Mouse (Mus musculus) adrenal gland, adult 18-20 months (tissue): Measurements from ENCODE around the gene Ppp6c. TPM values are rescaled to one million over a fixed set of nuclear protein-coding genes. Genes with fewer than 3 reads are reported as not detected.
"Not testable (repeated sequence)": the region's sequence is repeated elsewhere in the genome, so short reads cannot be mapped to it uniquely, and the experiment has no call there.

Source experiments
- DNase-seq, 2 experiments: peaks; one replicate each; pipeline ENCODE4 v3.0.0; 2021 to 2022; ENCODE audit warnings: low spot score in 2 of 2
- long read RNA-seq, 2 experiments: library from polyadenylated mRNA; stranded (forward); transcript quantifications; one replicate each; pipeline ENCODE4 v2.0.0; 2021
- total RNA-seq, 2 experiments: library from RNA; stranded (reverse); gene quantifications; 1 replicate in 1 of 2; 2 replicates in 1 of 2; pipeline ENCODE4 v1.2.3; 2021

Gene Ppp6c
- 100 to 1,000 TPM in 1 of 2 experiments, 10 to 100 TPM in 1; 94.5 to 103 TPM for total RNA-seq
- long read RNA-seq, experiment 1, full-length matches to known transcripts = 71 of 80 reads
- long read RNA-seq, experiment 1, partial matches to known transcripts = 1 of 80 reads
- long read RNA-seq, experiment 1, other reads (novel, unspliced or antisense) = 8 of 80 reads
- long read RNA-seq, experiment 2, full-length matches to known transcripts = 61 of 74 reads
- long read RNA-seq, experiment 2, partial matches to known transcripts = 0 of 74 reads
- long read RNA-seq, experiment 2, other reads (novel, unspliced or antisense) = 13 of 74 reads

- DNase-seq = peak; percentile 77 to 86
Observed at GRCm38 (mm10) chr2:39226019-39226640, at the start of gene Ppp6c. TSS of gene Ppp6c (minus strand) at chr2:39226451.

GRCm38 (mm10) chr2:39268357-39268756 is 42.1 kb upstream of the Ppp6c start:
- no peak for DNase-seq

GRCm38 (mm10) chr2:39252275-39252674 is 26.0 kb upstream of the Ppp6c start:
- DNase-seq = not testable (repeated sequence)

GRCm38 (mm10) chr2:39246862-39247261 is 20.6 kb upstream of the Ppp6c start:
- DNase-seq = not testable (repeated sequence)

- no peak for DNase-seq
Observed at GRCm38 (mm10) chr2:39226731-39227130, 480 bp upstream of the Ppp6c start.

GRCm38 (mm10) chr2:39225331-39226018 is 776 bp downstream of the Ppp6c start:
- not testable (repeated sequence) for DNase-seq

- DNase-seq = no peak
Observed at GRCm38 (mm10) chr2:39224621-39225020, 1.6 kb downstream of the Ppp6c start.

- DNase-seq = no peak
Observed at GRCm38 (mm10) chr2:39220010-39220409, 6.2 kb downstream of the Ppp6c start.

- DNase-seq = no peak
Observed at GRCm38 (mm10) chr2:39219034-39219433, 7.2 kb downstream of the Ppp6c start.

- DNase-seq = no peak
Observed at GRCm38 (mm10) chr2:39217150-39217549, 9.1 kb downstream of the Ppp6c start.

GRCm38 (mm10) chr2:39210738-39211137 is 15.5 kb downstream of the Ppp6c start:
- no peak for DNase-seq

GRCm38 (mm10) chr2:39203359-39203758 is 22.9 kb downstream of the Ppp6c start:
- no peak for DNase-seq

- DNase-seq = no peak
Observed at GRCm38 (mm10) chr2:39194809-39195208, 31.4 kb downstream of the Ppp6c start.

- peak; percentile 89 to 90 for DNase-seq
Observed at GRCm38 (mm10) chr2:39190561-39191056, 35.6 kb downstream of the Ppp6c start, which contains the start of gene Scai. TSS of gene Scai (minus strand) at chr2:39190734.

GRCm38 (mm10) chr2:39189961-39190560 is 36.2 kb downstream of the Ppp6c start:
- DNase-seq = no peak

- no peak for DNase-seq
Observed at GRCm38 (mm10) chr2:39185942-39186341, 40.3 kb downstream of the Ppp6c start.

- no peak for DNase-seq
Observed at GRCm38 (mm10) chr2:39183587-39183986, 42.7 kb downstream of the Ppp6c start.

- DNase-seq = no peak
Observed at GRCm38 (mm10) chr2:39160996-39161395, 65.3 kb downstream of the Ppp6c start.

GRCm38 (mm10) chr2:39157916-39158315 is 68.3 kb downstream of the Ppp6c start:
- DNase-seq = no peak

GRCm38 (mm10) chr2:39156821-39157220 is 69.4 kb downstream of the Ppp6c start:
- no peak for DNase-seq

GRCm38 (mm10) chr2:39150943-39151342 is 75.3 kb downstream of the Ppp6c start:
- no peak for DNase-seq
